Mouse (Mus musculus): Measurements from ENCODE around the gene Ppp1r13l. TPM values are rescaled to one million over a fixed set of nuclear protein-coding genes. Genes with fewer than 3 reads are reported as not detected.
A peak's percentile ranks its signal among the peaks of the same experiment; 100 is the strongest.

Gene Ppp1r13l
- polyA plus RNA-seq, 1 experiment from 2014 or later = 9.6 TPM

DNA sequence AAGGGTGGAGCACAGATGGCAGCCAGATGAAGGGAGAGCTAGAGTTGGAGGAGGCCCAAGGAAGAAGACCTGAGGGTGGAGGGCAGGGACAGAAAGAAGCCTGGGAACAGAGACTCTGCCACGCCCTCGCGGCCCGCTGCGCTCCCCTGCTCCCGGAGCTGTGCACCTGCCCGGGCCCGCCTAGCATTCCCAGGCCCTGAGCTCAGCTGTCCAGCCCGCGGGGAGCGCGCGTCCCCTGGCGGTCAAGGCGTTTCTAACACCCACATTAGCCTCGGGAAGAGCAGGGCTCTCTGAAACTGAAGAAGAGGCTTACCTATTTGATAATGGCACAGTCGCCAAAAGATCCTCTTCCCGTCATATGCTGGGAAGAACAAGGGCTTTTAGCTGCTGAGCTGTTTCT lies 4.3 kb downstream of the Ppp1r13l start:
- no peaks in the 10 kb centered on the region for H3K9me3 ChIP-seq (ENCODE audit: control insufficient read depth, low read depth, low read length)
- H3K4me3 ChIP-seq (ENCODE audit: low read depth, low read length) = no peak overlapping the region
- 0 out of 2 replicates have a peak, but pooled peaks have one; percentile 12 for ATAC-seq (ENCODE audit: insufficient number of reproducible peaks, insufficient read depth, low FRiP score, low read depth)
- H3K4me2 ChIP-seq (replicated peaks; ENCODE audit: low read depth, low read length) = no peak overlapping the region
- 6% methylated on average over 17 of the region's 18 CpGs for WGBS
- peak overlapping the region; percentile 44; the same call in 1 of the 2 replicates for H3K27ac ChIP-seq (ENCODE audit: low read length)
- peaks cover 13% of the 10 kb centered on the region for H3K4me1 ChIP-seq (ENCODE audit: control insufficient read depth, insufficient read depth, low read length)
- H3K36me3 ChIP-seq (ENCODE audit: control insufficient read depth, insufficient read depth, low read length) = no peaks in the 10 kb centered on the region
- H3K27me3 ChIP-seq (ENCODE audit: control insufficient read depth, insufficient read depth, low read length) = no peaks in the 10 kb centered on the region
- H3K9ac ChIP-seq (replicated peaks; ENCODE audit: low read depth, low read length) = no peak overlapping the region

DNA sequence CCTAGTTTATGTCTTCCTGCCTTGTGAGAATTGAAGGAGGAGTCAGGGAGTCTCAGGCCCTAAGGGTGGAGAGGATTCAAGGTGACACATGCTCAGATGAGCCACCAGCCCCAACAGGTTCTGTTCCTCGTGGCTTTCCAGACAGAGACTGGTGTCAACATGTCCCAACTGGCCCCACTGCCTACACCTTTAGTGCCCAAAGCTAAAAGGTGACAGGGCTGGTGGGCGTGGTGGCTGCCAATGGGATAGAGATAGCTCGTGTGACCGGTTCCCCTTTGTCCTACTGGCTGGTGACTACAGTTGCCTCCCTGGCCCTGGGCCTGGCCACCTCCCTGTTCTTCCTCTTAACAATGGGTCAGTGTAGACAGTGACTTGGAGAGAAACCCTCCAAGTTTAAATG lies 5.8 kb downstream of the Ppp1r13l start:
- 68% methylated on average over 4 of the region's 4 CpGs for WGBS
- ATAC-seq (ENCODE audit: insufficient number of reproducible peaks, insufficient read depth, low FRiP score, low read depth) = no peak
- Histone ChIP-seq H3K9me3 (ENCODE audit: control insufficient read depth, low read depth, low read length) (no peaks in the 10 kb centered on the region), H3K36me3 (ENCODE audit: control insufficient read depth, insufficient read depth, low read length) (no peaks in the 10 kb centered on the region), H3K27me3 (ENCODE audit: control insufficient read depth, insufficient read depth, low read length) (no peaks in the 10 kb centered on the region), H3K4me1 (ENCODE audit: control insufficient read depth, insufficient read depth, low read length) (peaks cover 18% of the 10 kb centered on the region), H3K4me2 (replicated peaks; ENCODE audit: low read depth, low read length) (no peak overlapping the region), H3K27ac (ENCODE audit: low read length) (peak overlapping the region; percentile 39; the same call in 1 of the 2 replicates), H3K9ac (replicated peaks; ENCODE audit: low read depth, low read length) (no peak overlapping the region), H3K4me3 (ENCODE audit: low read depth, low read length) (no peak overlapping the region)

GRCm38 (mm10) chr7:19368380-19368779 lies 8.8 kb downstream of the Ppp1r13l start:
- Histone ChIP-seq H3K4me3 (ENCODE audit: low read depth, low read length) (no peak overlapping the region), H3K9me3 (ENCODE audit: control insufficient read depth, low read depth, low read length) (no peaks in the 10 kb centered on the region), H3K4me1 (ENCODE audit: control insufficient read depth, insufficient read depth, low read length) (peaks cover 5% of the 10 kb centered on the region; the same call in 1 of the 2 replicates), H3K9ac (replicated peaks; ENCODE audit: low read depth, low read length) (no peak overlapping the region), H3K4me2 (replicated peaks; ENCODE audit: low read depth, low read length) (no peak overlapping the region), H3K27ac (ENCODE audit: low read length) (no peak overlapping the region), H3K27me3 (ENCODE audit: control insufficient read depth, insufficient read depth, low read length) (no peaks in the 10 kb centered on the region), H3K36me3 (ENCODE audit: control insufficient read depth, insufficient read depth, low read length) (no peaks in the 10 kb centered on the region)
- 19% methylated on average over 16 of the region's 16 CpGs for WGBS
- ATAC-seq (ENCODE audit: insufficient number of reproducible peaks, insufficient read depth, low FRiP score, low read depth) = no peak

GRCm38 (mm10) chr7:19369823-19370425 lies 10.4 kb downstream of the Ppp1r13l start:
- Histone ChIP-seq H3K9ac (replicated peaks; ENCODE audit: low read depth, low read length) (no peak overlapping the region; the same call in 1 of the 2 replicates), H3K9me3 (ENCODE audit: control insufficient read depth, low read depth, low read length) (no peaks in the 10 kb centered on the region), H3K36me3 (ENCODE audit: control insufficient read depth, insufficient read depth, low read length) (peaks cover 3% of the 10 kb centered on the region; the same call in 1 of the 2 replicates), H3K4me1 (ENCODE audit: control insufficient read depth, insufficient read depth, low read length) (peaks cover 5% of the 10 kb centered on the region; the same call in 1 of the 2 replicates), H3K27me3 (ENCODE audit: control insufficient read depth, insufficient read depth, low read length) (no peaks in the 10 kb centered on the region), H3K27ac (ENCODE audit: low read length) (no peak overlapping the region), H3K4me3 (ENCODE audit: low read depth, low read length) (peak overlapping the region; percentile 24), H3K4me2 (replicated peaks; ENCODE audit: low read depth, low read length) (peak overlapping the region; percentile 67)
- ATAC-seq (ENCODE audit: insufficient number of reproducible peaks, insufficient read depth, low FRiP score, low read depth) = peak; percentile 12; the same call in 1 of the 2 replicates
- 12% methylated on average over 46 of the region's 46 CpGs for WGBS

DNA sequence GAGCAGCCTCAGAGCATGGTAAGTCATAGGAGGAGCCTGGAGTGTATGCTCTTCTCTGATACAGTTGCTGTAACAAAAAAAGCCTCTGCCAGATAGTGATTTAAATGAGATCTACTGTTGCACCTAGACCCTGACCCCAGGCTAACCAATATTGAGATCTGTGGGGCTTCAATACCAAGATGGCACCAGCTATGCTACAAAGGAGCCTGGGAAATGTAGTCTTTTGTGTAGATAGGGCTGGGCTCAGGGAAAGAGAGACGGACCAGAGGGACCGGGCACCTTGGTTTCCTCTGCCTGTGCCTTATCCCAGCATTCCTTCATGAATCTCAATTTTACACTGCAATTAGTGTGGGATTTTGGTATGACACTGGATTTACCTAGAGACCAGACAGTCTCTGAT lies 13.8 kb downstream of the Ppp1r13l start:
- Histone ChIP-seq H3K36me3 (ENCODE audit: control insufficient read depth, insufficient read depth, low read length) (peaks cover 3% of the 10 kb centered on the region), H3K27me3 (ENCODE audit: control insufficient read depth, insufficient read depth, low read length) (no peaks in the 10 kb centered on the region), H3K4me3 (ENCODE audit: low read depth, low read length) (no peak overlapping the region), H3K9ac (replicated peaks; ENCODE audit: low read depth, low read length) (no peak overlapping the region), H3K9me3 (ENCODE audit: control insufficient read depth, low read depth, low read length) (no peaks in the 10 kb centered on the region), H3K4me2 (replicated peaks; ENCODE audit: low read depth, low read length) (no peak overlapping the region), H3K27ac (ENCODE audit: low read length) (no peak overlapping the region), H3K4me1 (ENCODE audit: control insufficient read depth, insufficient read depth, low read length) (peaks cover 5% of the 10 kb centered on the region; the same call in 1 of the 2 replicates)
- WGBS = 91% methylated on average over 2 of the region's 2 CpGs
- ATAC-seq (ENCODE audit: insufficient number of reproducible peaks, insufficient read depth, low FRiP score, low read depth) = no peak

DNA sequence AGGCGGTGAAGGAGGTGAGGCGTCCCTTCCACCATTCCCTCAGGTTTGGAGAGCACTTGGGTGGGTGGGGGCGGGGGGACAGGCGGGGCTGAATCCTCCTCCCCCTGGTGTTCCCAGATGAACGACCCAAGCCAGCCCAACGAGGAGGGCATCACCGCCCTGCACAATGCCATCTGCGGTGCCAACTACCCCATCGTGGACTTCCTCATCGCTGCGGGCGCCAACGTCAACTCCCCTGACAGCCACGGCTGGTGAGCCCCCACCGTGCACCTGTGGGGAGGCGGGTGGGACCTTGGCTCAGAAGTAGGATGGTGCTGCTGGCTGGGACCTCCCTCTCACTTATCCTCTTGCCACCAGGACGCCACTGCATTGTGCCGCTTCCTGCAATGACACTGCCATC lies 15.8 kb downstream of the Ppp1r13l start:
- no peak for ATAC-seq (ENCODE audit: insufficient number of reproducible peaks, insufficient read depth, low FRiP score, low read depth)
- no peak overlapping the region for H3K9ac ChIP-seq (replicated peaks; ENCODE audit: low read depth, low read length)
- 78% methylated on average over 18 of the region's 18 CpGs for WGBS
- no peak overlapping the region for H3K4me2 ChIP-seq (replicated peaks; ENCODE audit: low read depth, low read length)
- no peaks in the 10 kb centered on the region for H3K27me3 ChIP-seq (ENCODE audit: control insufficient read depth, insufficient read depth, low read length)
- H3K36me3 ChIP-seq (ENCODE audit: control insufficient read depth, insufficient read depth, low read length) = peaks cover 3% of the 10 kb centered on the region
- H3K27ac ChIP-seq (ENCODE audit: low read length) = no peak overlapping the region
- H3K4me1 ChIP-seq (ENCODE audit: control insufficient read depth, insufficient read depth, low read length) = no peaks in the 10 kb centered on the region
- H3K9me3 ChIP-seq (ENCODE audit: control insufficient read depth, low read depth, low read length) = no peaks in the 10 kb centered on the region
- no peak overlapping the region for H3K4me3 ChIP-seq (ENCODE audit: low read depth, low read length)

DNA sequence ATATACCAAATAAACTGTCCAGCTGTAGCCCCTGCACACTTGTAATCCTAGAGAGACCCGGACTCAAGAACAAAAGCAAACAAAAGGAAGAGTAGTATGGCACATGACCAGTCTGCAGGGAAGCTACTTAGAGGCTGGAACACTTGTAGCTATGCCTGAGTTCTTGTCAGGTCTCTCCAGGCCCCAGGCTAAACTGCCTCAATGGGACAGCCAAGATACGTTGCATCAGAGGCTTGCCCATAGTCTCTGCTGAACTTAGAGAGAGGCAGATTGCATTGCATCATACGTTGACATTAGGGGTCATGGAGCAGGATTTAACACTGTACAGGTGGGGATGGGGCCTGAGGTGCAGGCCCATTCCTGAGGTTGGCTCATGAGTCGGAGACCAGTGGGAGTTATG lies 16.5 kb downstream of the Ppp1r13l start:
- ATAC-seq (ENCODE audit: insufficient number of reproducible peaks, insufficient read depth, low FRiP score, low read depth) = no peak
- WGBS = 83% methylated on average over 4 of the region's 4 CpGs
- no peaks in the 10 kb centered on the region for H3K4me1 ChIP-seq (ENCODE audit: control insufficient read depth, insufficient read depth, low read length)
- no peak overlapping the region for H3K4me3 ChIP-seq (ENCODE audit: low read depth, low read length)
- H3K27ac ChIP-seq (ENCODE audit: low read length) = no peak overlapping the region
- no peak overlapping the region for H3K9ac ChIP-seq (replicated peaks; ENCODE audit: low read depth, low read length)
- peaks cover 3% of the 10 kb centered on the region for H3K36me3 ChIP-seq (ENCODE audit: control insufficient read depth, insufficient read depth, low read length)
- no peaks in the 10 kb centered on the region for H3K27me3 ChIP-seq (ENCODE audit: control insufficient read depth, insufficient read depth, low read length)
- H3K9me3 ChIP-seq (ENCODE audit: control insufficient read depth, low read depth, low read length) = no peaks in the 10 kb centered on the region
- H3K4me2 ChIP-seq (replicated peaks; ENCODE audit: low read depth, low read length) = no peak overlapping the region

DNA sequence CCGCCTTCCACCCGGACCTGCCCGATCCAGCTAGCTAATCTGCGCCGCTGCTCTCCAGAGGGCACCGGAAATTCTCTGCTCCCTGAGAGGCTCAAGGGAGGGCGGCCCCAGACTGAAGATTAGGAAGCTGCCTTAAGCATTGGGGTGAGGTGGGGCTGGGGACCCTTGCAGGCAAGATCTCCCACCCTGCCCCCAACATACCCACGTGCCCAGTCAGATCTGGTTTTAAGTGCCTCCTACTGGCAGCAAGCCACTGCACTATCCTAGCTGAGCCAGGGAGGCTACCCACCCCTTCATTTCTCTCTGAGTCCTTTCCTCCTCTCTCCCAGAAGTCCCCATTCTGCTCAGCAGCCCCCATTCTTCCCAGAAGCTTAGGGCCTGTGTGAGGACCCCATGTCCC lies 18.5 kb downstream of the Ppp1r13l start:
- Histone ChIP-seq H3K4me1 (ENCODE audit: control insufficient read depth, insufficient read depth, low read length) (peaks cover 4% of the 10 kb centered on the region), H3K36me3 (ENCODE audit: control insufficient read depth, insufficient read depth, low read length) (peaks cover 3% of the 10 kb centered on the region), H3K9me3 (ENCODE audit: control insufficient read depth, low read depth, low read length) (no peaks in the 10 kb centered on the region), H3K4me2 (replicated peaks; ENCODE audit: low read depth, low read length) (no peak overlapping the region), H3K9ac (replicated peaks; ENCODE audit: low read depth, low read length) (no peak overlapping the region), H3K4me3 (ENCODE audit: low read depth, low read length) (no peak overlapping the region), H3K27me3 (ENCODE audit: control insufficient read depth, insufficient read depth, low read length) (no peaks in the 10 kb centered on the region), H3K27ac (ENCODE audit: low read length) (no peak overlapping the region)
- ATAC-seq (ENCODE audit: insufficient number of reproducible peaks, insufficient read depth, low FRiP score, low read depth) = no peak
- 70% methylated on average over 8 of the region's 8 CpGs for WGBS

Data from stomach, embryonic 14.5 days (tissue).